Mouse (Mus musculus) C2C12 (cell line): ENCODE results near the gene Grhpr.
"Not testable (repeated sequence)": the region's sequence is repeated elsewhere in the genome, so short reads cannot be mapped to it uniquely, and the experiment has no call there.

Experiments used
- CEBPB ChIP-seq: IDR thresholded peaks from one replicate; pipeline ENCODE4 v1.6.1; 2011; ENCODE audit warnings: low read depth, mild to moderate bottlenecking, control low read depth, moderate library complexity
- CTCF ChIP-seq: IDR thresholded peaks from one replicate; pipeline ENCODE4 v1.5.1; 2011; ENCODE audit not compliant: control insufficient read depth, insufficient read depth, insufficient read length
- FOSL1 ChIP-seq: IDR thresholded peaks from one replicate; pipeline ENCODE4 v1.8.0; 2011; ENCODE audit warnings: mild to moderate bottlenecking, low read length; ENCODE audit not compliant: poor library complexity, insufficient read depth, severe bottlenecking
- MAX ChIP-seq: IDR thresholded peaks from one replicate; pipeline ENCODE4 v1.6.1; 2011; ENCODE audit warnings: mild to moderate bottlenecking, control low read depth
- MYOD1 ChIP-seq: IDR thresholded peaks from one replicate; pipeline ENCODE4 v1.6.1; 2011; ENCODE audit warnings: low read depth; ENCODE audit not compliant: control insufficient read depth, insufficient read length
- MYOG ChIP-seq: IDR thresholded peaks from one replicate; pipeline ENCODE4 v1.6.1; 2011; ENCODE audit not compliant: control insufficient read depth, insufficient read length; ENCODE audit errors: extremely low read depth
- USF1 ChIP-seq: IDR thresholded peaks from one replicate; pipeline ENCODE4 v1.6.1; 2011; ENCODE audit warnings: low read depth, mild to moderate bottlenecking, control low read depth, moderate library complexity

- TF ChIP-seq FOSL1, CTCF, MAX, MYOD1, USF1, CEBPB, MYOG: not testable (repeated sequence)
Observed at GRCm38 (mm10) chr4:44946126-44946525, 35.1 kb upstream of the Grhpr start.
